Mouse (Mus musculus) erythroblast, embryonic 14.5 days (primary cell): ENCODE measurements around the gene Yeats2.

Experiments used
- GATA1 ChIP-seq: IDR thresholded peaks from 2 replicates; pipeline ENCODE4 v1.6.1; 2012; ENCODE audit warnings: low read length, inconsistent platforms, mixed read lengths
- TAL1 ChIP-seq: IDR thresholded peaks from 3 replicates; pipeline ENCODE4 v1.6.1; 2012; ENCODE audit warnings: low read length, inconsistent platforms, mixed read lengths

DNA sequence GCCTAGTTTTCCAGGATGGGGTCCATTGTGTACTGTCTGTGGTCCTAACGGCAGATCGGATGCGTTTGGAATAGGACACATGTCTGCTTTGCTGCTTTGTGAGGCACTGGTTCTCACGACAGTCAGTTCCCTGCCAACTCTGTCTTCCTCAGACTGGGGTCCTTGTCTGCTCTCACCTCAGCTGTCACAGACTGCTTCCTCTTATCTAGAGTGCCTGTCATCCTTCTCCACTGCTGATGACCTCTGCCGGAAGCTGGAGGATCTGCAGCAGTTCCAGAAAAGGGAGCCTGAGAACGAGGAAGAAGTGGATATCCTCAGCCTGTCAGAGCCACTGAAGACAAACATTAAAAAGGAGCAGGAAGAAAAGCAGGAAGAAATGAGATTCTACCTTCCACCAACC lies 86.6 kb downstream of the Yeats2 start:
- no peak for TF ChIP-seq GATA1
- TF ChIP-seq TAL1: no peak
